Mouse (Mus musculus) CD4-positive helper T cell, adult 2 months (primary cell): ENCODE results near the gene Abcd4.

ENCODE experiments used
- DNase-seq: peaks from one replicate; pipeline ENCODE4 v3.0.0-alpha.2; 2012; ENCODE audit warnings: low read depth, missing footprints, low spot score

The Abcd4 gene

GRCm38 (mm10) chr12:84571466-84572340 lies 45.5 kb downstream of the Abcd4 start:
- peak; percentile 17 for DNase-seq

- no peak for DNase-seq
Measured at GRCm38 (mm10) chr12:84570694-84571415, 46.4 kb downstream of the Abcd4 start.

DNA sequence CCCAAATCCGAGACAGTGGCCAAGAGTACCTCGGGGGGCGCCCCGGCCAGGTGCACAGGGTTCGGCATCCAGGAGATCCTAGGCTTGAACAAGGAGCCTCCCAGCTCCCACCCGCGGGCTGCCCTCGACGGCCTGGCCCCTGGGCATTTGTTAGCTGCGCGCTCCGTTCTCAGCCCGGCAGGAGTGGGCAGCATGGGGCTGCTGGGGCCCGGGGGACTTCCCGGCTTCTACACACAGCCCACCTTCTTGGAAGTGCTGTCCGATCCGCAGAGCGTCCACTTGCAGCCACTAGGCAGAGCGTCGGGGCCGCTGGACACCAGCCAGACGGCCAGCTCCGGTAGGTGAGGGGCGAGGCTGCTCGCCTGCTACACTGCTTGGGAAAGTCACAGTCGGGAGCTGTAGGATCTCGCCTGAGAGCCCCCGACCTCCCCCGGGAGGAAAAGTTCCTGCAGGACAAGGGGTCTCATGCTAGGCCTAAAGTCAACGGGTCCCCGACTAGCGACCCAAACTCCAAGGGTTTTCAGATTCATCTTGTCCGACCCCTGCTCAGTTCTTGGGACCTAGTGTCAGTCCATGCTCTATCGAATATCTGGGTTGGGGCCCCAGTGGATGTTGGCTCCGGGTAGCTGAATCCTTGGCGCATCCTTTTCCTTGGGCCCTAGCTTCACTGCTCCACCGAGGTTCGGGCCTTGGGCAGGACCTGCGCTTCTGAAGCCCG lies 47.1 kb downstream of the Abcd4 start:
- DNase-seq: no peak

GRCm38 (mm10) chr12:84569336-84569970 lies 47.8 kb downstream of the Abcd4 start, which contains the start of gene Vsx2:
Gene Vsx2 (plus strand): TSS chr12:84569762.
- DNase-seq: no peak

DNA sequence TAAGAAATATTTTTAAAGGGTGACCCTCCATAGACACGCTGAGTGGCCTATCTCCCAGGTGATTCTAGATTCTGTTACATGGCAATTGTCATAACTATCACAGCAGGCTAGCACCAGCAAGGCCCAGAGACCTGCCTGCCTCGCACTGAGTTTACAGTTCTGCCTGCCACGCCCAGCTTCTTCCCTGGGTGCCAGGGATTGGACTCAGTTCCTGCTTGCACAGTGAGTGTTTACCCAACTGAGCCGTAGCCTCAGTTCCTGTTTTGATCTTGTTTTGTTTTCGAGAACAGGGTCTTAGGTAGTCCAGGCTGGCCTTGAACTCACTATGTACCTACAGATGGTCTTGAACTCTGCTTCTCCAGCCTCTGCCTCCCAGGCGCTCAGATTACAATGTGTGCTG lies 49.6 kb downstream of the Abcd4 start:
- no peak for DNase-seq

DNA sequence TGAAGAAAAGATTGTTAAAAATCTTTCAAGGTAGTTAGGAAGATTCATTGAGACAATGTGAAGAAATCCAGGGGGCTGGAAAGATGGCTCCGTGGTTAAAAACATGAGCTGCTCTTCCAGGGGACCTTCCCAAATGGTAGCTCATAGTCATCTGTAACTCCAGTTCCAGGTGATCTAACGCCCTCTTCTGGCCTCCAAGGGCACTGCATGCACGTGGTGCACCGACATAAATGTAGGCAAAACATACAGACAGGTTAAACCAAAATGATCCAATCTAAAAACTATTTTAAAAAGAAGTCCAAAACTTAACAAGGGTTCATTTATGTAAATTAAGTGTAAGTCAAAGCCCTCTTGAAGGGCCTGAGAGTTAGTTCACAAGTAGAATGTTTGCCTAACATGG lies 54.7 kb downstream of the Abcd4 start:
- no peak for DNase-seq

DNA sequence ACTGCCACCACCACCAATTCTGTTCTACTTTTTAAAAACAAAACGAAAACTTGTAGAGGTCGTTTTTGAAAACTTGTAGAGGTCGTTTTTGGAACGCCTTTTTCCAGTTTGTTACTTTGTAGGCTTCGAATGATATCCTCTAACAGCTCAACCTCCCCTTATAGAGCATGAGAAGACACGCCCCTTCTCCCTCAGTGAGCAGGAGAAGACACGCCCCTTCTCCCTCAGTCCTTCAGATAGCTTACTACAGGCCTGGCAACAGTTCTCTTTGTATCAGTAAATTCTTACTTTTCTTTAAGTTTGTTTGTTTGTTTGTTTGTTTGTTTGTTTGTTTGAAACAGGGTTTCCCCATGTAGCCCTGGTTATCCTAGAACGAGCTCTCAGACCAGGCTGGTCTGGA lies 62.0 kb downstream of the Abcd4 start:
- DNase-seq: no peak
